Mouse (Mus musculus): ENCODE results near the gene Tanc2. TPM values are rescaled to one million over a fixed set of nuclear protein-coding genes. Genes with fewer than 3 reads are reported as not detected.

Tanc2 gene
- polyA plus RNA-seq, 1 experiment: 10.2 TPM

DNA sequence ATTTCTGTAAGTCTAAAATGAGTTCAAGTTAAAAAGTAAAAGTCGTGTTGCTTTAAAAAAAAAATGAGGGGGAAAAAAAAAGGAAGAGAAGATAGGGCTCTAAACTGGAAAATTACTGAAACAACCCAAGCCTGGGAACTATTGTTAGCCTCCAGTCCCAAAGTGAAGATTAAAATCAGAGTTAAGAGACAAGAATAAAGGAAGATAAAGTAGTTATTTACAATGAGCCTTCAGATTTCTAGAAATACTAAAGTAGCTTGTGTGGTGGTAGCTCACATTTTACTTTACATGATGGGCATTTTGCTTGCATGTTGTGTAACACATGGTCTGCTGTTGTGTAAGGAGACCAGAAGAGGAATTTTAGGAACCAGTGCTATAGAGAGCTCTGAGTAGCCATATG lies 256.1 kb downstream of the Tanc2 start:
- TF ChIP-seq CTCF (IDR thresholded peaks at IDR 0.05; ENCODE audit: insufficient read depth, low read length): no peak
- no peak for TF ChIP-seq POLR2A (IDR thresholded peaks at IDR 0.05; ENCODE audit: borderline replicate concordance, extremely low read depth, low read depth, low read length)
- no peak overlapping the region for H3K4me3 ChIP-seq (replicated peaks; ENCODE audit: extremely low read depth, low read depth, low read length)
- DNase-seq: no peak
- WGBS: 85% methylated on average over 1 of the region's 1 CpGs
- H3K4me1 ChIP-seq (ENCODE audit: control insufficient read depth, insufficient read depth, low read length): no peaks in the 10 kb centered on the region

DNA sequence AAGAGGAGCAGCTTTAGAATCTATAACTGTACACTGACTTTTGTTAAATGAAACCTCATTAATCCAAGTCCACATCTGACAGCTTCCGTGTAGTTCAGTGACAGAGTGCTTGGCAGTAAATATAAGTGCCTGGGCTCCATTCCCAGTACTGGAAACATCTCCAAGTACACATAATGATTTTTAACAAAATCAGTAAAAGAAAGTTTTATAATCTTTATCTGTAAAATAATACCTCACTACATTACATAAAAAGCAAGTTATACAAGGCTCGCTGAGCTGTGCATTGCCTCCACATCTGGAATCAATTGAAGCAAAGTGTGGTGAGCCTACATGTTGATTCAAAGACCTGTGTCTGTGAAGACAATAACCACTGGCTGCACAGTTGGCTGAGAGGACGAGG lies 265.7 kb downstream of the Tanc2 start:
- no peak for DNase-seq
- TF ChIP-seq POLR2A (IDR thresholded peaks at IDR 0.05; ENCODE audit: borderline replicate concordance, extremely low read depth, low read depth, low read length): no peak
- no peak for TF ChIP-seq CTCF (IDR thresholded peaks at IDR 0.05; ENCODE audit: insufficient read depth, low read length)
- WGBS: 50% methylated on average over 3 of the region's 3 CpGs
- Histone ChIP-seq H3K4me1 (ENCODE audit: control insufficient read depth, insufficient read depth, low read length) (no peaks in the 10 kb centered on the region), H3K4me3 (replicated peaks; ENCODE audit: extremely low read depth, low read depth, low read length) (no peak overlapping the region)

- H3K4me1 ChIP-seq (ENCODE audit: control insufficient read depth, insufficient read depth, low read length): no peaks in the 10 kb centered on the region
- TF ChIP-seq POLR2A (IDR thresholded peaks at IDR 0.05; ENCODE audit: borderline replicate concordance, extremely low read depth, low read depth, low read length) (no peak), CTCF (IDR thresholded peaks at IDR 0.05; ENCODE audit: insufficient read depth, low read length) (no peak)
- no peak for DNase-seq
- H3K4me3 ChIP-seq (replicated peaks; ENCODE audit: extremely low read depth, low read depth, low read length): no peak overlapping the region
Observed at GRCm38 (mm10) chr11:105858063-105858462, 268.3 kb downstream of the Tanc2 start.

DNA sequence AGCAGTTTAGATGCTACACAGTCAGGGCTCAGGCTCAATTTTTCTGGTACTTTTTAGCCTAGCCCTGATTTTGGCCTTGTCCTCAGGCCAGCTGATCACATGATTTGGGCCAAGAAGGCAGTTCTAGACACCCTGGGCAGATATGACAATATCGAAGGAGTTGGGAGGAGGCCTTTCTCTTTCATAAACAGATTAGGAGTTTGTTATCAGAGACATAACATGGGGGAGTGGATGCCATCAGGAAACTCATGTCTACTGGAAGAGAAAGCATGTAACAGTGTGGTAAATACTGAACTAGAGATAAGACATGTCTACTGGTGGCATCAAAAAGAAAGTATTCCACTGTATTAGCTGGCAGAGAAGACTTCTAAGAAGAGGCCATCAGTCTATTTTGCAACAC lies 295.8 kb downstream of the Tanc2 start:
- 54% methylated on average over 1 of the region's 1 CpGs for WGBS
- TF ChIP-seq CTCF (IDR thresholded peaks at IDR 0.05; ENCODE audit: insufficient read depth, low read length) (no peak), POLR2A (IDR thresholded peaks at IDR 0.05; ENCODE audit: borderline replicate concordance, extremely low read depth, low read depth, low read length) (no peak)

GRCm38 (mm10) chr11:105887281-105887680 lies 297.5 kb downstream of the Tanc2 start:
- no peak overlapping the region for H3K4me3 ChIP-seq (replicated peaks; ENCODE audit: extremely low read depth, low read depth, low read length)
- TF ChIP-seq CTCF (IDR thresholded peaks at IDR 0.05; ENCODE audit: insufficient read depth, low read length) (no peak), POLR2A (IDR thresholded peaks at IDR 0.05; ENCODE audit: borderline replicate concordance, extremely low read depth, low read depth, low read length) (no peak)
- WGBS: 69% methylated on average over 1 of the region's 1 CpGs
- no peak for DNase-seq
- no peaks in the 10 kb centered on the region for H3K4me1 ChIP-seq (ENCODE audit: control insufficient read depth, insufficient read depth, low read length)

More for the DNA sequence above, 295.8 kb downstream of the Tanc2 start:
- Histone ChIP-seq H3K4me1 (ENCODE audit: control insufficient read depth, insufficient read depth, low read length) (no peaks in the 10 kb centered on the region), H3K4me3 (replicated peaks; ENCODE audit: extremely low read depth, low read depth, low read length) (no peak overlapping the region)
- DNase-seq: no peak

DNA sequence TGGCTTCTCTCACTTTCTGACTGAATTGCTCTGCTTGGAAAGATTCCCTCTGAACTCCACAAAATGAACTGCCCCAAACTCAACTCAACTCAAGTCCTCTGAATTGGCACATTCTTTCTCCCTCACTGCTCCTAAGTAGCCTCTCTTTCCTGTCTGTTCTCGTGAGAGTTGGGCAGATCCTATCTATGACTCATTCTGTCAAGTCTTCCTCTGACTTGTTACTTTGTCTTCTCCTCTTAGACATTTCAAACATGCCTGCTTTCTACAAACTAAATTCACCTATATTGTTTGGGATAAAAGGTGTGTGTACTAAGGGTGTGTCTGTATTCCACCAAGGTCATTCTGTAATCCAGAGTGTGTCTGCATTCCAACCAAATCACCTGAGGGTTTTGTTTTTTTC lies 309.4 kb downstream of the Tanc2 start:
- 6% methylated on average over 1 of the region's 1 CpGs for WGBS
- H3K4me1 ChIP-seq (ENCODE audit: control insufficient read depth, insufficient read depth, low read length): peaks cover 6% of the 10 kb centered on the region
- no peak for DNase-seq

GRCm38 (mm10) chr11:105901501-105901900 lies 311.7 kb downstream of the Tanc2 start:
- DNase-seq: no peak
- no peak overlapping the region for H3K4me3 ChIP-seq (replicated peaks; ENCODE audit: extremely low read depth, low read depth, low read length)
- TF ChIP-seq POLR2A (IDR thresholded peaks at IDR 0.05; ENCODE audit: borderline replicate concordance, extremely low read depth, low read depth, low read length) (no peak), CTCF (IDR thresholded peaks at IDR 0.05; ENCODE audit: insufficient read depth, low read length) (no peak)
- 26% methylated on average over 2 of the region's 2 CpGs for WGBS
- peaks cover 13% of the 10 kb centered on the region for H3K4me1 ChIP-seq (ENCODE audit: control insufficient read depth, insufficient read depth, low read length)

More for the DNA sequence above, 309.4 kb downstream of the Tanc2 start:
- H3K4me3 ChIP-seq (replicated peaks; ENCODE audit: extremely low read depth, low read depth, low read length): no peak overlapping the region
- TF ChIP-seq CTCF (IDR thresholded peaks at IDR 0.05; ENCODE audit: insufficient read depth, low read length) (no peak), POLR2A (IDR thresholded peaks at IDR 0.05; ENCODE audit: borderline replicate concordance, extremely low read depth, low read depth, low read length) (no peak)

DNA sequence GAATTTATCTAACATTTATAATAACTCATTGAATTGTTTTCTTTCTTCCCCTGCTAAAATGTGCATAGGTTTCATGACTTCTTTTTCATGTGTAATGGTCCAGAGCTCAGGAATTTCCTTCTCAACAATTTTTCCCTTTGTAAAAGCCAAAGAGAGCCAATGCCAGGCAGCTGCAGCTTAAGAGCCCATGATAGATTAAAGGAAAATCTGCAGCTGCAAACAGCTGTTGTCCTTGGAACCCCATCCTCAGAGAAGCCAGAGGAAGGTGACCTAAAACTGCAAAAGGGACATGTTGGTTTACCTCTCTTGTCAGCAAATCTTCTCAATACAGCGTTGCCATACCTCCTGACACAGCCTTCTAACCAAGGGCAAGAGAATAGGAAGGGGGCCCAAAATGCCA lies 313.2 kb downstream of the Tanc2 start:
- TF ChIP-seq POLR2A (IDR thresholded peaks at IDR 0.05; ENCODE audit: borderline replicate concordance, extremely low read depth, low read depth, low read length): no peak
- TF ChIP-seq CTCF (IDR thresholded peaks at IDR 0.05; ENCODE audit: insufficient read depth, low read length): no peak
- H3K4me1 ChIP-seq (ENCODE audit: control insufficient read depth, insufficient read depth, low read length): peaks cover 13% of the 10 kb centered on the region
- no peak overlapping the region for H3K4me3 ChIP-seq (replicated peaks; ENCODE audit: extremely low read depth, low read depth, low read length)
- 69% methylated on average over 1 of the region's 1 CpGs for WGBS
- no peak for DNase-seq

DNA sequence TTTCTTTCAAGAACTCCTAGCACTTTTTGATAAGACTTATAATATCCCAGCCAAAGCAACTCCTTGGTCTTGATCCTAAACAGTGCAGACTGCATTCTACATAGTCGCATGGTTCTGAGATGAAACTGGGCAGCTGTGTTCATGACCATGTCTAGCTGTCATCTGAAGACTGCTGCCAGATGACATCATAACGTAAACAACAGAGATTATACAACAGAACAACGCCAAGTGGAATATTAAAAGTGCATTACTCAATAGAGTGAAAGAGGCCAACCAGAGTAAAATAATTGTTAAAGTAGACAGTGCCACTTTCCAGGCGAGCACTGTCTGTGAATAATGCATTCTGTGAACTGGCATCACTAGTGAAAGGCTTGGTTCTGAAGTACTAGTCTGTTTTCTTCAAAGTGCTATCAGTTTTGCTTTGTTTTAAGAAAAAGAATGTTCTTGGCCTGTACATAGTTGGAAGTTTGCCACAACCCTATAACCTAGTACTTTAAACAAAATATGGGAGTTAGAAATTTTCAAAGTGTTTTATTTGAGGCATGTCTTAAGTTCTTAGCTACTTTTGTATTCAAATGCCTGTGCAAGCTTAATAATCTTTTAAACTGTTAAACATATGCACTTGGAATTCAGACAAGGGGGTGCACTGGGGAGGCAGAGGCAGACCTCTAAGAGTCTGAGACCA lies 315.9 kb downstream of the Tanc2 start:
- TF ChIP-seq CTCF (IDR thresholded peaks at IDR 0.05; ENCODE audit: insufficient read depth, low read length) (no peak), POLR2A (IDR thresholded peaks at IDR 0.05; ENCODE audit: borderline replicate concordance, extremely low read depth, low read depth, low read length) (no peak)
- WGBS: 19% methylated on average over 4 of the region's 4 CpGs
- Histone ChIP-seq H3K4me1 (ENCODE audit: control insufficient read depth, insufficient read depth, low read length) (peaks cover 13% of the 10 kb centered on the region), H3K4me3 (replicated peaks; ENCODE audit: extremely low read depth, low read depth, low read length) (no peak overlapping the region)
- no peak for DNase-seq

- TF ChIP-seq CTCF (IDR thresholded peaks at IDR 0.05; ENCODE audit: insufficient read depth, low read length) (no peak), POLR2A (IDR thresholded peaks at IDR 0.05; ENCODE audit: borderline replicate concordance, extremely low read depth, low read depth, low read length) (no peak)
- peaks cover 7% of the 10 kb centered on the region; the same call in 1 of the 2 replicates for H3K4me1 ChIP-seq (ENCODE audit: control insufficient read depth, insufficient read depth, low read length)
- DNase-seq: no peak
- 88% methylated on average over 1 of the region's 1 CpGs for WGBS
- no peak overlapping the region for H3K4me3 ChIP-seq (replicated peaks; ENCODE audit: extremely low read depth, low read depth, low read length)
Observed at GRCm38 (mm10) chr11:105907381-105907780, 317.6 kb downstream of the Tanc2 start.

All from lung, adult 2 months (tissue).